Mouse (Mus musculus): ENCODE results near the gene Ints12. TPM values are rescaled to one million over a fixed set of nuclear protein-coding genes. Genes with fewer than 3 reads are reported as not detected.

Ints12 gene
- total RNA-seq, 2 experiments from 2014 or later = 10.0 to 10.8 TPM

DNA sequence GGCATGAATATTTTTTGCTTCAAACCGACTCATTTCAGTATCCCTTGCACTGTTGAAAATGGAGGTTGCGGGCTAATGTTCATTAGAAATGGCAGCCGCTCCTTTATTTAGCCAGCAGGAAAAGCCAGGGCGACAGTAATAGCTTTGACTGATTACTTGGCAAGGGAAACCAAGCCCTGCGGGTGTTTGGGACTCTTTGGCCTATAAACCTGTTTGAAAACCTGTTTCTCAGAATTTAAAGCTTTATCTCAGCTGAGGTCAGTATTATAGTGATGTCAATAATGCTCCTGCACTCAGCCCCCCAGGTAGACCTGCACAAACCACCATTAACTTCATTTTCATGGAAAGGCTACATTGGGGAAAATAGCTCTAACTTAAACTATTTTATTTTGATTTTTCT, 66.6 kb downstream of the Ints12 start:
- DNase-seq (ENCODE audit: low spot score in 2 of 2) = no peak
- TF ChIP-seq CTCF (conservative IDR thresholded peaks at IDR 0.05) = no peak
- H3K27ac ChIP-seq = no peak overlapping the region

More for the DNA sequence above, 66.6 kb downstream of the Ints12 start:
- H3K4me3 ChIP-seq = no peak overlapping the region

Other genes starting within 250 kb of the Ints12 start
- 10 to 100 TPM; 14.2 to 18.7 TPM for gene Npnt, start 141.5 kb upstream of the Ints12 start, total RNA-seq (2021)
- 10 to 100 TPM in 1 of 2 experiments, 1 to 10 TPM in 1; 7.3 to 10.1 TPM for gene Gstcd, start 193 bp downstream of the Ints12 start, total RNA-seq (2021)
- gene Arhgef38, start 143.1 kb downstream of the Ints12 start, total RNA-seq (2021) = not detected
- gene Ppa2, start 218.3 kb downstream of the Ints12 start, total RNA-seq (2021) = 10 to 100 TPM; 46.1 to 47.4 TPM